Mouse (Mus musculus) limb, embryonic 13.5 days (tissue): Measurements from ENCODE around the gene Lypla2. TPM values are rescaled to one million over a fixed set of nuclear protein-coding genes. Genes with fewer than 3 reads are reported as not detected.
"Not testable (repeated sequence)": the region's sequence is repeated elsewhere in the genome, so short reads cannot be mapped to it uniquely, and the experiment has no call there.

ENCODE experiments used
- ATAC-seq: fragments of 200-750 bp; cut with Nextera tagmentation; 2 replicates; pipeline ENCODE4 v1.8.0; 2017; ENCODE audit warnings: low read depth, moderate number of reproducible peaks, moderate TSS enrichment; ENCODE audit not compliant: low FRiP score
- H3K27ac ChIP-seq: fragments of 300-500 bp; sonication (generic); 2 replicates; pipeline ENCODE4 v1.5.1; 2015; ENCODE audit warnings: inconsistent platforms, mild to moderate bottlenecking, moderate library complexity
- H3K27me3 ChIP-seq: fragments of 300-500 bp; sonication (generic); 2 replicates; pipeline ENCODE4 v1.6.1; 2015; ENCODE audit warnings: mild to moderate bottlenecking, inconsistent platforms
- H3K36me3 ChIP-seq: fragments of 300-500 bp; sonication (generic); 2 replicates; pipeline ENCODE4 v1.6.1; 2015; ENCODE audit warnings: inconsistent platforms, mild to moderate bottlenecking, moderate library complexity
- H3K4me1 ChIP-seq: fragments of 300-500 bp; sonication (generic); 2 replicates; pipeline ENCODE4 v1.6.1; 2015; ENCODE audit warnings: inconsistent platforms
- H3K4me2 ChIP-seq: fragments of 300-500 bp; sonication (generic); replicated peaks from 2 replicates; pipeline ENCODE4 v1.6.1; 2015; ENCODE audit warnings: inconsistent platforms, mild to moderate bottlenecking, moderate library complexity
- H3K4me3 ChIP-seq: fragments of 300-500 bp; sonication (generic); 2 replicates; pipeline ENCODE4 v1.5.1; 2015; ENCODE audit warnings: moderate library complexity, mild to moderate bottlenecking, inconsistent platforms
- H3K9ac ChIP-seq: fragments of 300-500 bp; sonication (generic); 2 replicates; pipeline ENCODE4 v1.6.1; 2015; ENCODE audit warnings: mild to moderate bottlenecking, inconsistent platforms
- H3K9me3 ChIP-seq: fragments of 300-500 bp; sonication (generic); 2 replicates; pipeline ENCODE4 v1.6.1; 2016; ENCODE audit warnings: inconsistent platforms
- whole genome bisulfite sequencing: fragments of 180-500 bp; shearing (Covaris S2); methylation state at CpG from one replicate; pipeline ENCODE4 v1.1.7; 2015; 5-methylcytosine and 5-hydroxymethylcytosine counted together
- polyA plus RNA-seq: library from polyadenylated mRNA; unstranded; fragments of >200 nt; fragmentation: Nextera tagmentation; extraction: Ambion mirVana; gene quantifications from 2 replicates; pipeline ENCODE4 v1.2.1, GENCODE M21; 2015

The Lypla2 gene
- polyA plus RNA-seq, 1 experiment from 2014 or later, result 121 TPM

GRCm38 (mm10) chr4:135986943-135987710 lies 14.7 kb upstream of the Lypla2 start, which contains the start of gene Pithd1:
Gene Pithd1 (minus strand): TSS chr4:135987264.
- Histone ChIP-seq H3K4me2 (peak within 1 kb of the TSS; percentile 90), H3K4me1 (peaks cover 16% of the 10 kb centered on the region), H3K9me3 (no peaks in the 10 kb centered on the region), H3K27ac (peak within 1 kb of the TSS; percentile 81), H3K27me3 (no peaks in the 10 kb centered on the region), H3K4me3 (peak within 1 kb of the TSS; percentile 96), H3K36me3 (peaks cover 37% of the 10 kb centered on the region), H3K9ac (peak within 1 kb of the TSS; percentile 96)
- under 1% methylated on average over 71 of the region's 81 CpGs for WGBS
- ATAC-seq, result peak; percentile 87

DNA sequence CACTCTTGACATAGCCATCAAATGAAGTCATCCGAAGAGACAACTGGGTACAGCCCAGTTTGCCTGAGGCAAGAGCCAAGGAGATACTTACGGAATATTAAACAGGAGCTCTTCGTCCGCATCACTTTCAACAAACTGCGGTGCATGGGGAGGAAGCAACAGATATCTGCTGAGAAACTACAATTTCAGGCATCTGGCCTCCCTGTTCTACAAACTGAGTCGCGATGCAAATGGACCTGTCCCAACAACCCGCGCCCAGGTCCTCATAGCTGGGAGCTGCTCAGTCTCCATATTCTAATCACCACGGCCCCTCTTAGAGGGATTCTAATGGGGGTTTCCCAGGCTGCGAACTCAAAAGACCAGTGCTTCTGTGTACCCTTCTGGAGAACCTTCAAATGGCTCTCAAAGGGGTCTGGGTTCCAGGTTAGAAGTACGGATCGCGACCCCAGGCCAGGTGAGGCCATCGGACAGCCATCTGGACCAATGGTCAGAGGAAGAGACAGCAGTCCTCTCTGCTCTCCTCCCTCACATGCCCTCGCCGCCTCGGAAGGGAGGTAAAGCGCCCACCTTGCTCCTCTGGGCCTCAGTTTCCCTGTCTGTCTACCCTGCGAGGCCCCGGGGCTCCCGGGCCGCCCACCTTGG lies 14.0 kb upstream of the Lypla2 start:
- Histone ChIP-seq H3K4me2 (peak overlapping the region; percentile 90), H3K4me1 (peaks cover 16% of the 10 kb centered on the region), H3K9ac (peak overlapping the region; percentile 96), H3K27me3 (no peaks in the 10 kb centered on the region), H3K9me3 (no peaks in the 10 kb centered on the region), H3K4me3 (peak overlapping the region; percentile 96), H3K36me3 (peaks cover 43% of the 10 kb centered on the region), H3K27ac (peak overlapping the region; percentile 81; the same call in 1 of the 2 replicates)
- no peak for ATAC-seq
- 8% methylated on average over 23 of the region's 23 CpGs for WGBS

DNA sequence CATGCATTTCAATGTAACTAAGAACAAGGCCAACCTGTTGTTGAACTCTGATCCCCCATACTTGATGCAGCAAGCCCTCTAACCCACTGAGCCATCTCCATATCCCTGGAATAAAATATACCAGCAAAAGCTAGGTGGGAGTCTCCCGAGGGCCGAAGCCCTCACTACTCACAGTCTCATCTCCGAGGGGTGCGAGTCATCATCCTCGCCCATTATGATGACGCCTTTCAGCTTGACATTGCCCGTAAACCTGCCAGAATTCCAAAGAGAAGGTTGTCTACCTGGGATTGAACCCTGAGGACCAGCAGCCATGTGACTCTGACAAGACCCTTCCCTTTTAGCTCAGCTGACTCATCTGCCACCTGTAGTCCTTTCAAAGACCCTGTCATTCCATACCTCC lies 13.3 kb upstream of the Lypla2 start:
- no peak for ATAC-seq
- Histone ChIP-seq H3K4me3 (peak overlapping the region; percentile 96), H3K9ac (peak overlapping the region; percentile 96), H3K36me3 (peaks cover 49% of the 10 kb centered on the region), H3K27ac (no peak overlapping the region), H3K9me3 (no peaks in the 10 kb centered on the region), H3K4me1 (peaks cover 16% of the 10 kb centered on the region), H3K27me3 (no peaks in the 10 kb centered on the region), H3K4me2 (peak overlapping the region; percentile 90)
- 88% methylated on average over 7 of the region's 7 CpGs for whole genome bisulfite sequencing

DNA sequence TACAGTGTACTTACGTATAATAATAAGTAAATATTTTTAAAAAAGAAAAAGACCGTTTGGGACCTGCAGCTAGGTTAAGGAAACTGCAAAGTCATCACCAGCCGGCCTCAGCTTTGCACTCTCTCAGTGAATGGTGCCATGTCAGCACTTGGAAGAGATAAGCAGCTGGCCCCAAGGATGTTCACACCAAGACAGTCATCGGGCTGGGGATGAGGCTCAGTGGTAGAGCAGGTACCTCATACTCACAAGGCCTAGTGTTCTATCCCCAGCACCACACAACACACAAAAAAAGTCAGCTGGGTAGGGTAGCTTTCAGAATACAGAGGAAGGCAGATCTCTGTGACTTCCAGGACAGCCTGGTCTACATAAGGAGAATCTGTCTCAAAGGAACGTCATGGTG lies 12.8 kb upstream of the Lypla2 start:
- Histone ChIP-seq H3K4me3 (peak overlapping the region; percentile 96), H3K36me3 (peaks cover 54% of the 10 kb centered on the region), H3K27ac (no peak overlapping the region), H3K4me1 (peaks cover 16% of the 10 kb centered on the region), H3K9ac (no peak overlapping the region), H3K9me3 (no peaks in the 10 kb centered on the region), H3K4me2 (peak overlapping the region; percentile 90; the same call in 1 of the 2 replicates), H3K27me3 (no peaks in the 10 kb centered on the region)
- no peak for ATAC-seq
- 91% methylated on average over 5 of the region's 5 CpGs for WGBS

DNA sequence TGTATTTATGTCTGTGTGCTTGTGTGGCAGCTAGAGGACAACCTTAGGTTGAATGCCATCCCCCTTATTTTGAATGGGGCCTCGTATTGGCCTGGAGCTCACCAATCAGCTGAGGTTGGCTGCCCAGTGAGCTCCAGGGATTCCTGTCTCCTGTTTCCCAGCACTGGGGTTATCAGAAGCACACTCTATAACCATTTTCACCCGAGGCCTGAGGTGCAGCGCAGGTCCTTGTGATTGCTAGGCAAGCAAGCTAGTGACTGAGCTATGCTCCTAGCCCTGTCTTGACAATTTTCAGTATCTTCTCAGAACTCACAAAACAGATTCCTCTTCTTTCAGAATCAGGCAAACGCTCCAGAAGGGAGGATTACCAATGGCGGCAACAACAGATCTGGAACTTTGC lies 12.1 kb upstream of the Lypla2 start:
- Histone ChIP-seq H3K9ac (no peak overlapping the region), H3K27ac (no peak overlapping the region), H3K9me3 (no peaks in the 10 kb centered on the region), H3K4me2 (no peak overlapping the region), H3K4me1 (peaks cover 16% of the 10 kb centered on the region), H3K4me3 (0 out of 2 replicates have a peak overlapping the region, but pooled peaks have one; percentile 3), H3K27me3 (no peaks in the 10 kb centered on the region), H3K36me3 (peaks cover 54% of the 10 kb centered on the region)
- WGBS, result 87% methylated on average over 5 of the region's 5 CpGs
- no peak for ATAC-seq

- H3K4me1 ChIP-seq, result peaks cover 10% of the 10 kb centered on the region
- 65% methylated on average over 7 of the region's 7 CpGs for WGBS
- H3K9ac ChIP-seq, result no peak overlapping the region
- H3K4me2 ChIP-seq, result no peak overlapping the region
- no peak for ATAC-seq
- H3K27ac ChIP-seq, result no peak overlapping the region
- H3K36me3 ChIP-seq, result peaks cover 79% of the 10 kb centered on the region
- no peaks in the 10 kb centered on the region for H3K9me3 ChIP-seq
- H3K4me3 ChIP-seq, result no peak overlapping the region
- H3K27me3 ChIP-seq, result no peaks in the 10 kb centered on the region
Measured at GRCm38 (mm10) chr4:135981524-135982063, 9.2 kb upstream of the Lypla2 start.

- not testable (repeated sequence) for H3K27me3 ChIP-seq, H3K4me3 ChIP-seq, H3K27ac ChIP-seq, H3K4me1 ChIP-seq, ATAC-seq, H3K9ac ChIP-seq, H3K9me3 ChIP-seq, H3K4me2 ChIP-seq
- 92% methylated on average over 5 of the region's 5 CpGs for WGBS
- peaks cover 86% of the 10 kb centered on the region for H3K36me3 ChIP-seq
Measured at GRCm38 (mm10) chr4:135980223-135980622, 7.8 kb upstream of the Lypla2 start.

GRCm38 (mm10) chr4:135976146-135976545 lies 3.7 kb upstream of the Lypla2 start:
- H3K9me3 ChIP-seq, result no peaks in the 10 kb centered on the region
- H3K27me3 ChIP-seq, result no peaks in the 10 kb centered on the region
- H3K9ac ChIP-seq, result no peak overlapping the region
- H3K36me3 ChIP-seq, result peaks cover 60% of the 10 kb centered on the region
- H3K4me3 ChIP-seq, result no peak overlapping the region
- no peak overlapping the region for H3K4me2 ChIP-seq
- 92% methylated on average over 12 of the region's 12 CpGs for WGBS
- H3K27ac ChIP-seq, result no peak overlapping the region
- H3K4me1 ChIP-seq, result peaks cover 15% of the 10 kb centered on the region
- ATAC-seq, result no peak

GRCm38 (mm10) chr4:135972911-135973811 lies 735 bp upstream of the Lypla2 start:
- peaks cover 61% of the 10 kb centered on the region for H3K36me3 ChIP-seq
- H3K27ac ChIP-seq, result no peak overlapping the region
- WGBS, result 70% methylated on average over 13 of the region's 13 CpGs
- no peaks in the 10 kb centered on the region for H3K9me3 ChIP-seq
- peaks cover 20% of the 10 kb centered on the region for H3K4me1 ChIP-seq
- H3K9ac ChIP-seq, result peak overlapping the region; percentile 96; the same call in 1 of the 2 replicates
- peak overlapping the region; percentile 100 for H3K4me3 ChIP-seq
- peak overlapping the region; percentile 98 for H3K4me2 ChIP-seq
- ATAC-seq, result no peak
- H3K27me3 ChIP-seq, result no peaks in the 10 kb centered on the region

DNA sequence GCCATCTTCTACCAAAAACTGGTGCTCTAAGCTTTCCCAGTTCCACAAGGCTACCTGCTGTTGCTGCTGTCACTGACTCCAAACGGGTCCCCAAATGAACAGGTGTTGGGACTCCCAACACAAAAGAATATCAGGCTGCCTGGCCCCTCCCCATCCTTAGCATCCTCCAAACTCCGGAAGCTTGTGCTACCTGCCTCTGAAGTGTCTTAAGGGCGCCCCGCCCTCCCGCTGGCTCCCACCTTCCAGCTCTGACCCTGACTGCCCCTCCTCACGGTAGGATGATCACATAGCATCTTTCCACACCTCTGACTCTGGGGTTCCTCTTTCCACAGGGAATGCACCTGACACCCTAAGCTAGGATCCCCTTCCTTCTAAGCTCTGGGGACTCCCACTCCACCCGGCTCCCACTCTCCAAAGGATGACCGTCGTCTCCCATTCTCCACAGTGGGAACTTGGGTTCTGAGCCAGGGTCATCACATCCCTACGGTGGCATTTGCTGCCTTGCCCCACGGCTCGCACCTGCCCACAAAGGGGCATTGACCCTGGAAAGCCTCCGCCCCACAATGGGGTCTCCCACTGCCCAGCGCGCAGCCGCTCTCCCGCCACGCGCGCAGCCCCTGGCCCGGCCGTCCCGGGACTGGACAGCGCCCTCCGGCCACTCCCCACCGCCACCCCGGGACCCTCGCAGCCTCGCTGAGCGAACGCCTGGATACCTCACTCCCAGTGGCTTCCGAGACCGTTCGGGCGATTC lies 446 bp downstream of the Lypla2 start:
- peaks cover 65% of the 10 kb centered on the region for H3K36me3 ChIP-seq
- peak overlapping the region; percentile 96 for H3K9ac ChIP-seq
- 1% methylated on average over 35 of the region's 35 CpGs for WGBS
- ATAC-seq, result 0 out of 2 replicates have a peak, but pooled peaks have one; percentile 5
- peaks cover 20% of the 10 kb centered on the region for H3K4me1 ChIP-seq
- peak overlapping the region; percentile 58; the same call in 1 of the 2 replicates for H3K27ac ChIP-seq
- no peaks in the 10 kb centered on the region for H3K27me3 ChIP-seq
- peak overlapping the region; percentile 100 for H3K4me3 ChIP-seq
- H3K4me2 ChIP-seq, result peak overlapping the region; percentile 98
- H3K9me3 ChIP-seq, result no peaks in the 10 kb centered on the region

DNA sequence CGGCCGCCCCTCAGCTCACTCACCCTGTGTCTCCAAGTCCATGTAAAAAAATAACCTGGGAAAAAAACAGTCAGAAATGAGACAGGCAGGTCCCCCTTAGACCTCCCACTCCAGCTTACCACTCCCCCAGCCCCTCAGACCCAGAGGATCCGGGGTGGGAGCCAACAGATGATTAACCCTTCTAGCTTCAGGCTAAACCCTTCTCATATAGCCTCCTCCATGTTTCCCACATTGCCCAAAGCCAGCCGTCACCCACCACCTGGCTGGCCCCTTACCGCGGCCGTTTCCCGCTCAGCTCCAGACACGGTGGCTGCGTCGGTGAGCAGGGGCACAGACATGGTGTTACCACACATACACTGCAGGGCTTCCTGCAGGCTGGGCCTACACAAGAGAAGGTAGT lies 1.8 kb downstream of the Lypla2 start:
- Histone ChIP-seq H3K9me3 (no peaks in the 10 kb centered on the region), H3K4me1 (peaks cover 20% of the 10 kb centered on the region), H3K4me2 (peak overlapping the region; percentile 98; the same call in 1 of the 2 replicates), H3K9ac (peak overlapping the region; percentile 25; the same call in 1 of the 2 replicates), H3K27me3 (no peaks in the 10 kb centered on the region), H3K4me3 (peak overlapping the region; percentile 100), H3K27ac (no peak overlapping the region), H3K36me3 (peaks cover 65% of the 10 kb centered on the region)
- no peak for ATAC-seq
- WGBS, result 82% methylated on average over 11 of the region's 11 CpGs
